Mouse (Mus musculus): Measurements from ENCODE around the gene Mpped2. TPM values are rescaled to one million over a fixed set of nuclear protein-coding genes. Genes with fewer than 3 reads are reported as not detected.

Gene Mpped2
- polyA plus RNA-seq, 1 experiment from 2014 or later, result 1.3 TPM

- 59% methylated on average over 3 of the region's 3 CpGs for WGBS (ENCODE audit: insufficient replicate concordance)
- Histone ChIP-seq H3K9ac (replicated peaks) (no peak overlapping the region), H3K4me1 (ENCODE audit: insufficient read depth) (peaks cover 3% of the 10 kb centered on the region; the same call in 1 of the 2 replicates), H3K36me3 (replicated peaks; ENCODE audit: insufficient read depth, low read length) (no peaks in the 10 kb centered on the region), H3K27ac (ENCODE audit: low read depth) (no peak overlapping the region), H3K4me3 (ENCODE audit: low read depth, low read length) (no peak overlapping the region), H3K27me3 (ENCODE audit: insufficient read depth, low read length) (no peaks in the 10 kb centered on the region), H3K9me3 (ENCODE audit: low read length) (no peaks in the 10 kb centered on the region), H3K4me2 (ENCODE audit: low read depth, low read length) (no peak overlapping the region)
- peak; percentile 15 for DNase-seq
- no peak for ATAC-seq
- TF ChIP-seq EP300 (IDR thresholded peaks at IDR 0.05; ENCODE audit: low read depth) (no peak), CTCF (IDR thresholded peaks at IDR 0.05; ENCODE audit: low read depth) (no peak)
Observed at GRCm38 (mm10) chr2:106790329-106790701, 97.2 kb downstream of the Mpped2 start.

- Histone ChIP-seq H3K27me3 (ENCODE audit: insufficient read depth, low read length) (no peaks in the 10 kb centered on the region), H3K4me2 (ENCODE audit: low read depth, low read length) (no peak overlapping the region), H3K9ac (replicated peaks) (no peak overlapping the region), H3K27ac (ENCODE audit: low read depth) (no peak overlapping the region), H3K9me3 (ENCODE audit: low read length) (no peaks in the 10 kb centered on the region), H3K36me3 (replicated peaks; ENCODE audit: insufficient read depth, low read length) (no peaks in the 10 kb centered on the region), H3K4me3 (ENCODE audit: low read depth, low read length) (no peak overlapping the region), H3K4me1 (ENCODE audit: insufficient read depth) (no peaks in the 10 kb centered on the region)
- no peak for DNase-seq
- 52% methylated on average over 7 of the region's 7 CpGs for WGBS (ENCODE audit: insufficient replicate concordance)
- no peak for ATAC-seq
- no peak for TF ChIP-seq EP300 (IDR thresholded peaks at IDR 0.05; ENCODE audit: low read depth)
Observed at GRCm38 (mm10) chr2:106796246-106796645, 103.2 kb downstream of the Mpped2 start.

- Histone ChIP-seq H3K27me3 (ENCODE audit: insufficient read depth, low read length) (no peaks in the 10 kb centered on the region), H3K9ac (replicated peaks) (no peak overlapping the region), H3K27ac (ENCODE audit: low read depth) (no peak overlapping the region), H3K4me3 (ENCODE audit: low read depth, low read length) (no peak overlapping the region), H3K36me3 (replicated peaks; ENCODE audit: insufficient read depth, low read length) (no peaks in the 10 kb centered on the region), H3K9me3 (ENCODE audit: low read length) (no peaks in the 10 kb centered on the region), H3K4me2 (ENCODE audit: low read depth, low read length) (no peak overlapping the region), H3K4me1 (ENCODE audit: insufficient read depth) (no peaks in the 10 kb centered on the region)
- no peak for ATAC-seq
- WGBS (ENCODE audit: insufficient replicate concordance), result 76% methylated on average over 3 of the region's 3 CpGs
- no peak for DNase-seq
- TF ChIP-seq CTCF (IDR thresholded peaks at IDR 0.05; ENCODE audit: low read depth), result no peak
- TF ChIP-seq EP300 (IDR thresholded peaks at IDR 0.05; ENCODE audit: low read depth), result no peak
Observed at GRCm38 (mm10) chr2:106797855-106798254, 104.8 kb downstream of the Mpped2 start.

- H3K4me1 ChIP-seq (ENCODE audit: insufficient read depth), result no peaks in the 10 kb centered on the region
- ATAC-seq (no peak), DNase-seq (no peak)
- H3K9ac ChIP-seq (replicated peaks), result no peak overlapping the region
- 50% methylated on average over 4 of the region's 4 CpGs for WGBS (ENCODE audit: insufficient replicate concordance)
- H3K27me3 ChIP-seq (ENCODE audit: insufficient read depth, low read length), result no peaks in the 10 kb centered on the region
- no peak overlapping the region for H3K27ac ChIP-seq (ENCODE audit: low read depth)
- H3K4me3 ChIP-seq (ENCODE audit: low read depth, low read length), result no peak overlapping the region
- TF ChIP-seq CTCF (IDR thresholded peaks at IDR 0.05; ENCODE audit: low read depth) (no peak), EP300 (IDR thresholded peaks at IDR 0.05; ENCODE audit: low read depth) (no peak)
- H3K9me3 ChIP-seq (ENCODE audit: low read length), result no peaks in the 10 kb centered on the region
- no peaks in the 10 kb centered on the region for H3K36me3 ChIP-seq (replicated peaks; ENCODE audit: insufficient read depth, low read length)
- no peak overlapping the region for H3K4me2 ChIP-seq (ENCODE audit: low read depth, low read length)
Observed at GRCm38 (mm10) chr2:106798824-106799223, 105.8 kb downstream of the Mpped2 start.

- H3K9me3 ChIP-seq (ENCODE audit: low read length), result no peaks in the 10 kb centered on the region
- ATAC-seq (no peak), DNase-seq (no peak)
- no peak for TF ChIP-seq EP300 (IDR thresholded peaks at IDR 0.05; ENCODE audit: low read depth)
- TF ChIP-seq CTCF (IDR thresholded peaks at IDR 0.05; ENCODE audit: low read depth), result no peak
- no peaks in the 10 kb centered on the region for H3K4me1 ChIP-seq (ENCODE audit: insufficient read depth)
- no peak overlapping the region for H3K4me2 ChIP-seq (ENCODE audit: low read depth, low read length)
- H3K9ac ChIP-seq (replicated peaks), result no peak overlapping the region
- no peaks in the 10 kb centered on the region for H3K36me3 ChIP-seq (replicated peaks; ENCODE audit: insufficient read depth, low read length)
- no peak overlapping the region for H3K4me3 ChIP-seq (ENCODE audit: low read depth, low read length)
- WGBS (ENCODE audit: insufficient replicate concordance), result 75% methylated on average over 3 of the region's 3 CpGs
- no peak overlapping the region for H3K27ac ChIP-seq (ENCODE audit: low read depth)
- no peaks in the 10 kb centered on the region for H3K27me3 ChIP-seq (ENCODE audit: insufficient read depth, low read length)
Observed at GRCm38 (mm10) chr2:106815898-106816297, 122.8 kb downstream of the Mpped2 start.

GRCm38 (mm10) chr2:106821292-106821691, 128.2 kb downstream of the Mpped2 start:
- Histone ChIP-seq H3K27ac (ENCODE audit: low read depth) (no peak overlapping the region), H3K4me1 (ENCODE audit: insufficient read depth) (no peaks in the 10 kb centered on the region), H3K27me3 (ENCODE audit: insufficient read depth, low read length) (no peaks in the 10 kb centered on the region), H3K36me3 (replicated peaks; ENCODE audit: insufficient read depth, low read length) (no peaks in the 10 kb centered on the region), H3K4me3 (ENCODE audit: low read depth, low read length) (no peak overlapping the region), H3K9me3 (ENCODE audit: low read length) (no peaks in the 10 kb centered on the region), H3K9ac (replicated peaks) (no peak overlapping the region), H3K4me2 (ENCODE audit: low read depth, low read length) (no peak overlapping the region)
- DNase-seq (no peak), ATAC-seq (no peak)
- TF ChIP-seq EP300 (IDR thresholded peaks at IDR 0.05; ENCODE audit: low read depth) (no peak), CTCF (IDR thresholded peaks at IDR 0.05; ENCODE audit: low read depth) (no peak)
- WGBS (ENCODE audit: insufficient replicate concordance), result 72% methylated on average over 8 of the region's 8 CpGs

GRCm38 (mm10) chr2:106821883-106822282, 128.8 kb downstream of the Mpped2 start:
- no peak for ATAC-seq
- 52% methylated on average over 6 of the region's 6 CpGs for WGBS (ENCODE audit: insufficient replicate concordance)
- H3K4me2 ChIP-seq (ENCODE audit: low read depth, low read length), result no peak overlapping the region

More at GRCm38 (mm10) chr2:106821883-106822282, 128.8 kb downstream of the Mpped2 start:
- H3K9me3 ChIP-seq (ENCODE audit: low read length), result no peaks in the 10 kb centered on the region
- H3K4me1 ChIP-seq (ENCODE audit: insufficient read depth), result no peaks in the 10 kb centered on the region
- H3K4me3 ChIP-seq (ENCODE audit: low read depth, low read length), result no peak overlapping the region
- H3K9ac ChIP-seq (replicated peaks), result no peak overlapping the region
- no peak for DNase-seq
- TF ChIP-seq CTCF (IDR thresholded peaks at IDR 0.05; ENCODE audit: low read depth) (no peak), EP300 (IDR thresholded peaks at IDR 0.05; ENCODE audit: low read depth) (no peak)
- no peak overlapping the region for H3K27ac ChIP-seq (ENCODE audit: low read depth)
- no peaks in the 10 kb centered on the region for H3K27me3 ChIP-seq (ENCODE audit: insufficient read depth, low read length)
- H3K36me3 ChIP-seq (replicated peaks; ENCODE audit: insufficient read depth, low read length), result no peaks in the 10 kb centered on the region

All from liver, postnatal 0 days (tissue).